Mouse (Mus musculus) urinary bladder, postnatal 14 days (tissue): ENCODE measurements around the gene Gphb5.
A peak's percentile ranks its signal among the peaks of the same experiment; 100 is the strongest.
"Not testable (repeated sequence)": the region's sequence is repeated elsewhere in the genome, so short reads cannot be mapped to it uniquely, and the experiment has no call there.

ENCODE experiments used
- DNase-seq: peaks from one replicate; pipeline ENCODE4 v3.0.0; 2021; ENCODE audit warnings: low spot score

Gene Gphb5

DNA sequence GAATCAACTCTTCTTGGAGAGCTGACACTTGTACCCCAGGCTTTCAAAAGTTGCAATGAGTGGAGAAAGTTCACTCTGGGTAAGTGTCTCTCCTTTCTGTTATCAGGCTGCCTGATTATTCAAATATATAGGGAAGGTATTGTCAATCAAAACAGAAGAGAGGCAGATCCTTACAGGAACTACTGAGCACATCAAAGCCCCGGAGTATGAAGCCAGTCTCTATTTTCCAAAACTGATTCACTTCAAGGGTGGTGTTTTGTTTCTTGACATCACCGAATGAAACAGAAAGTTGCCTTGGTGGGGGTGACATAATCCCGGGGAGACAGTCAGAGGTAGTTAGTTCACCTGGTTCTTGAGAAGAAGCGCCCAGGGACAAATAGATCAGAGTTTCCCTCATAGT lies at the start of gene Gphb5:
Gphb5 (minus strand) TSS at position 101 of the 400 bp plus-strand sequence.
- no peak for DNase-seq

DNA sequence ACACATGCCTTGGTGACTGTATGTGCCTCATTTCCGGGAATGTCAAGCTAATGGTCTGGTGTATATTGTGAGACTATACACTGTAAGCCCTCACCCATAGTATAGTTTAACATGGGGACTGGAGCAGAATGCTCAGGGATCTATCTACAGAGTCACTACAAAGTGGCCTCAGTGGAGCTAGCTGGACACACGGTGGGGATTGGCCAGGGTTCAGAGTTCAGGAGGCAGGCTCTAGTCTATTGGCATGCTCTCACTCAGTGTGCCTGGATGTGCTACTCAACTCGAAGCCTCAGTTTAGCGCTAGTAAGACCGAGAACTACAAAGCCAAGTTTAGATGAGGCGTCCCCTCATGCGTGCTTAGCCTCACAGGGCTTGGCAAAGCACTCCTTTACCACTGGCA lies 49.6 kb upstream of the Gphb5 start:
- DNase-seq: no peak

DNA sequence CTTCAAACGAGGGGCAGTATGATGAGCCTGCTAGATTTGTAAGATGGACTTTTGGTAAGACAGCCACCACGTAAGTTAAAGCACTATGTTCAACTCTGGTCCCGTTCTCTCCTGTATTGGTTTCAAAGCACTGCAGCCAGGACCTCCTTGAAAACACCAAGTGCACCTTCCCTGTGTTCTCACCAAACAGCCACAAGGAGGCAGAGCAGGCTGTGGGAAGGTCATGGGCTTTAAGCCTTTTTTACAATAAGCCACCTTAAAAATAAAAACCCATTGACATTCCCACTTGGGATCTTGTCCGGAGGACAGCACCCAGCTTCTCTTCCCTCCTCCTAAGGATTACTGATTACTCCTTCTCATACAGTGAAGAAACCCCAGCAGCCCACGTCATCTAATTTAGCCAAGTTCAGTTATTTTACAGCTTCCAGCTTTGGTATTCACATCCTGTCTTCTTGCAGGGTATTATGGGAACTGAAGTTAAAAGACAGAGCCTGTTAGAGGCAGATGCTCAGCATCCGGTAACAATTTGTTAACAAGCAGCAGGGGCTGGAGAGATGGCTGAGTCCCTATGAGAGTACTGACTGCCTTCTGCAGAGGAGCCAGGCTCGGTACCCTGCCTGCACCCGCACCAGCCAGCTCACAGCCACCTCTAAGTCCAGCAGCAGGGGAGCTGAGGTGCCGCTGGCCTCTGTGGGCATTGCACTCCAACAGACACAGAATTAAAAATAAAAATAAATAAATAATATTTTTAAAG lies 47.6 kb upstream of the Gphb5 start:
- DNase-seq: peak; percentile 53

- no peak for DNase-seq
These were observed 44.0 kb upstream of the Gphb5 start for GRCm38 (mm10) chr12:75460561-75460960.

- DNase-seq: no peak
These were observed 43.1 kb upstream of the Gphb5 start for GRCm38 (mm10) chr12:75459656-75460055.

- no peak for DNase-seq
These were observed 36.9 kb upstream of the Gphb5 start for GRCm38 (mm10) chr12:75453441-75453840.

DNA sequence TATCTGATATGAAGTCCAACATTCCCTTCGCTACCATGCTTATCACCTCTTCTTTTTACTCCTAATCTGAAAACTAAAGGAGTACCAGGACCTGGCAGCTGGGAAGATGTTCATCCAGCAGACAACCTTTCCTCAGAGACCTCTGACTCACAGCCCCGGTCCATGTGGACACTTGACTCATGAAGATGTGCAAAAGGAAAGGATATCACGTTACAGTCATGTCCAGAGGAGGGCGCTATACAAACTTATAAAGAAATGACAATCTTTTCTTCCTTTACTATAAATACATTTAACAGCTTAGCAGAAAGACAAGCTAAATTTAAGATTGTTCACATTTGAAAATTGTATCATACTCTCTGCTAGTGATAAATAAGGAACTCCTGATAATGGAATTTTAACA lies 36.4 kb upstream of the Gphb5 start:
- DNase-seq: no peak

DNA sequence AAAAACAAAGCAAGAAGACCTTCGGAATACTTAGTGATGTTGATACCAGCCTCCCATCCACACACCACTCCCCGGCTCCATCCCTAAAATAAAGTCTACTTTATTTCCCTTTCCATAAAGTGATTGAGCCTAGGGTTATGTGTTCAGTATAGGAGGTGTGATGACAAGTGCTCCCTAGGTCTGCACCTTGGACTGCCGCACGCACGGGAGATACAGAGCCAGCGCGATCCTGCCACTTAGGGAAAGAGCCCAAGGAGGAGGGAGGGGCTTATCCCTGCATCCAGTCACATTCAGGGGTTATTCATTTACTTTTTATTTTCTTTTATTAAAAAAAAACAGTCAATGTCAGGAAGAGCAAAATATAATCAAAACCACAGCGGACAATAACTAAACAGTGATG lies 34.0 kb upstream of the Gphb5 start:
- no peak for DNase-seq

- peak; percentile 60 for DNase-seq
These were observed 33.4 kb upstream of the Gphb5 start for GRCm38 (mm10) chr12:75450011-75450410.

DNA sequence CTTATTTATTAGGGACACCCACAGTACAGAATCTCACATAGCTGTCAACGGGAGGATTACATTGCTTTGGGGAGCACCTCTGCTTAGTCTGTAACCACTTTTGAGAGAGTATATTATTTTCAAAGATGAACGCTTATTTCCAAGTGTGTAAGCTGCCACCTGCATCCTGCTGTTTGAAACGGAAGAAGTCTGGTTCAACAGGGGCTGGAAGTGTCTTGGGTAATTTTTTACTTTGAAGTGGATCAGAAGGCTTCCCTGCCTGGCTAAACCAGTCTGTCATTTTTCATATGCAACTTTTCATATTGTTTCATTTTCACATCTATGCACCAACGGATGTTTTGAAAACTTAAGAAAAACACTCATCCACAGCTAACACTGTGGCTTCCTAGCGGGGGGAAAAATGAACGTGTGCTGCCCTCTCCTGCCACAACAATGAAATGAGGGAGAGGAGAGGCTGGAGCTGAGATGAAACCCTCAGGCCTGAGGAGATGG lies 32.9 kb upstream of the Gphb5 start:
- no peak for DNase-seq

DNA sequence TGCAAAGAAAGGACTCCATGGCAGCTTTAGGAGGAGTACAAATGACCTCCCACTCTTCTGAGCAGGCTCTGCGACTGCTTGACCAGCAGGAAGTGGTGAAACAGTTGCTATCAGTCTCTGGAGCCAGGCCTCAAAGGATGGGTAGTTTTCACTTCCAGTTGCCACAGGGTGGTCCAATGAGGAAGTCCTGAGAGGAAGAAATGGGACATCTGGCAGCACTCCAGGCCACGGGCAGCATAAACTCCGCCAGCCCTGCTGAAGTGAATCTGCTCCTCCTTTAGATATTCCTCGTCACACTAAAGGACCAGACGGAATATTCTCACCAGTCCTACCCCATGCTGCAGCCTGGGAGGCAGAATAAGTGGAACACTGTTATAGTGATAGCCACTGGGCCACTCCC lies 32.3 kb upstream of the Gphb5 start:
- peak; percentile 22 for DNase-seq

- DNase-seq: no peak
These were observed 29.7 kb upstream of the Gphb5 start for GRCm38 (mm10) chr12:75446245-75446644.

DNA sequence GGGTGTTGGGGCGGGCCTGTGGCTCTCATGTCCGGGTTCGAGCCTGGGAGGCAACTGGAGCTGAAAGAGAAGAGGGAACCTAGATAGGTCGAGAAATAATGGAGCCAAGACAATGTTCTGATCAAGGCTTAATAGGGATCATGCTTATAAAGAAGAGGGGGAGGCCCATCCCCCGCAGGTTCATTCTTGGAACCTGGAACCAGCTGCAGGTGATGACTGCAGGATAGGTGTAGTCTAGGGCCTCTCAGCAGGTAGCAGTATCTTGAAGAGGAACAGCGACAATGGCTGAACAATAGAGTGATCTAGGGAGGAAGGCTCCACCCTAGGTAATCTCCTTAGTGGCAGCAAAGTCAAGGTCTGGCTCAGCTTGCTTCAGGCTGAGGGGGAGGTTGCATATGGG lies 15.8 kb upstream of the Gphb5 start:
- not testable (repeated sequence) for DNase-seq

GRCm38 (mm10) chr12:75429685-75430396 lies 13.3 kb upstream of the Gphb5 start:
- no peak for DNase-seq

GRCm38 (mm10) chr12:75428719-75429118 lies 12.1 kb upstream of the Gphb5 start:
- no peak for DNase-seq

GRCm38 (mm10) chr12:75425882-75426281 lies 9.3 kb upstream of the Gphb5 start:
- DNase-seq: no peak

GRCm38 (mm10) chr12:75424817-75425216 lies 8.2 kb upstream of the Gphb5 start:
- no peak for DNase-seq

- DNase-seq: no peak
These were observed 7.8 kb upstream of the Gphb5 start for GRCm38 (mm10) chr12:75424359-75424758.

DNA sequence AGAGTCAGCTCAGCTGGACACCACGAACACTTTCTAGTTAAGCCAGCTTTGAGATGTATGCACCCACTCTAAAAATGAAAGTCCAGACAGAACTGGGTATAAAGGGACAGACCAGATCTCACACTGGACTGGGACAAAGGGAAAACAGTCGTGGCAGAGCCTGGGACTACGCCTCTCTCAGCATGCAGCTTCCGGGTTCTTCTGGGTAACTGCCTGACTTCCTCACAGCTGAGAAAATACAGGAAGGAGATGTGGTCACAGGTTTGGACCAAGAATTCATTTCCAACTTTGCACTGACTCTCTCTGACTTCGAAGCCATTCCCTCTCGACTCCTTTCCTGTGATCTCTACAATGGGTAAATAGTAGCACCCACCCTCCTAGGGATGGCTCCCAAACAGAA lies 1.6 kb downstream of the Gphb5 start:
- no peak for DNase-seq

- no peak for DNase-seq
These were observed 3.6 kb downstream of the Gphb5 start for GRCm38 (mm10) chr12:75412964-75413363.

DNA sequence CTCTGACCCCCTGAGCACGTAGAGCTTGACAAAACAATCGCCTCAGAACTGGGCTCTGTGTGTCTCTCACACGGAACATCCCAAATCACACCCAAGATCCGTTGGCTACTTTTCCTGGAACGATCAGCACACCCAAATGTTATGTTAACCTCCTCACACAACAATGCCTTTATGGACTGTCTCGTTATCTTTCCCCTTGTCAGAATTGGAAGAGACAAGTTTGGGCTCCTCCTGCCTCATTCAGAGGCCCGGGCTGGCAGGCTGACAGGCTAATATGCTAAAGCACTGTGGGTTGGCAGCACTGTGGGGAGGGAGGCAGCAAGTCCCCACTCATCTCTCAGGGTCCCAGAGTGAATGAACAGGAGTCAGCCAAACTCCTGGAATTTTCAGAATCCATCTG lies 19.5 kb downstream of the Gphb5 start:
- no peak for DNase-seq

- no peak for DNase-seq
These were observed 20.0 kb downstream of the Gphb5 start for GRCm38 (mm10) chr12:75396616-75397015.

GRCm38 (mm10) chr12:75394011-75394773 lies 22.4 kb downstream of the Gphb5 start:
- DNase-seq: no peak
